Mouse (Mus musculus) MEL (cell line): ENCODE measurements around the gene Osbpl10.

Experiments used
- CTCF ChIP-seq, 3 experiments: IDR thresholded peaks in 2 of 3; conservative IDR thresholded peaks in 1 of 3; 2 replicates each; pipeline ENCODE4 v1.5.1; 2011 to 2012; ENCODE audit warnings: low read length in 3 of 3, low read depth in 2 of 3, mild to moderate bottlenecking in 2 of 3, improper control_type of control experiment in 1 of 3, inconsistent platforms in 1 of 3, mixed read lengths in 1 of 3, moderate library complexity in 1 of 3; ENCODE audit not compliant: control insufficient read depth in 1 of 3, insufficient read depth in 1 of 3, poor library complexity in 1 of 3, severe bottlenecking in 1 of 3
- E2F4 ChIP-seq: IDR thresholded peaks from 2 replicates; pipeline ENCODE4 v1.6.1; 2011; ENCODE audit warnings: low read depth, low read length, improper control_type of control experiment, borderline replicate concordance
- EP300 ChIP-seq, 2 experiments: IDR thresholded peaks; 2 replicates each; pipeline ENCODE4 v1.6.1; 2011; ENCODE audit warnings: improper control_type of control experiment in 2 of 2, low read length in 2 of 2, low read depth in 1 of 2, mild to moderate bottlenecking in 1 of 2
- ETS1 ChIP-seq: IDR thresholded peaks from 2 replicates; pipeline ENCODE4 v1.6.1; 2012; ENCODE audit warnings: low read depth, mild to moderate bottlenecking, inconsistent platforms, low read length, improper control_type of control experiment, moderate library complexity
- JUND ChIP-seq: IDR thresholded peaks from 2 replicates; pipeline ENCODE4 v1.6.1; 2011; ENCODE audit warnings: low read depth, mild to moderate bottlenecking, improper control_type of control experiment, low read length
- NELFE ChIP-seq: IDR thresholded peaks from 2 replicates; pipeline ENCODE4 v1.6.1; 2011; ENCODE audit warnings: low read depth, low read length, improper control_type of control experiment
- NRF1 ChIP-seq: IDR thresholded peaks from 2 replicates; pipeline ENCODE4 v1.6.1; 2014; ENCODE audit warnings: low read depth, mild to moderate bottlenecking, inconsistent platforms, low read length, improper control_type of control experiment, moderate library complexity; ENCODE audit not compliant: poor library complexity, insufficient read depth, severe bottlenecking
- POLR2A ChIP-seq, 2 experiments: IDR thresholded peaks; 2 replicates each; pipeline ENCODE4 v1.6.1; 2011 to 2012; ENCODE audit warnings: low read length in 2 of 2, mild to moderate bottlenecking in 2 of 2, control low read depth in 1 of 2, improper control_type of control experiment in 1 of 2, low read depth in 1 of 2, moderate library complexity in 1 of 2; ENCODE audit not compliant: control insufficient read depth in 1 of 2, insufficient read depth in 1 of 2, poor library complexity in 1 of 2
- RCOR1 ChIP-seq: IDR thresholded peaks from 2 replicates; pipeline ENCODE4 v1.6.1; 2012; ENCODE audit warnings: low read depth, mild to moderate bottlenecking, inconsistent platforms, low read length, improper control_type of control experiment
- SIN3A ChIP-seq: IDR thresholded peaks from 2 replicates; pipeline ENCODE4 v1.6.1; 2012; ENCODE audit warnings: low read length, improper control_type of control experiment, inconsistent platforms
- SMC3 ChIP-seq: IDR thresholded peaks from 2 replicates; pipeline ENCODE4 v1.6.1; 2011; ENCODE audit warnings: low read depth, low read length, improper control_type of control experiment
- TBP ChIP-seq: IDR thresholded peaks from 2 replicates; pipeline ENCODE4 v1.8.0; 2011; ENCODE audit warnings: low read depth, low read length, improper control_type of control experiment
- USF1 ChIP-seq: IDR thresholded peaks from 2 replicates; pipeline ENCODE4 v1.6.1; 2014; ENCODE audit warnings: low read depth, mild to moderate bottlenecking, inconsistent platforms, low read length, improper control_type of control experiment, moderate library complexity
- USF2 ChIP-seq, 2 experiments: IDR thresholded peaks; 2 replicates each; pipeline ENCODE4 v1.6.1; 2011 to 2012; ENCODE audit warnings: improper control_type of control experiment in 2 of 2, low read length in 2 of 2, borderline replicate concordance in 1 of 2, inconsistent platforms in 1 of 2, low read depth in 1 of 2, mild to moderate bottlenecking in 1 of 2; ENCODE audit not compliant: insufficient read depth in 1 of 2

GRCm38 (mm10) chr9:115200166-115200862, 221.9 kb downstream of the Osbpl10 start:
- TF ChIP-seq EP300 (IDR thresholded peaks at IDR 0.05; ENCODE audit: low read depth in 1 of 2, low read length in 2 of 2) (no peak), E2F4 (no peak), POLR2A (IDR thresholded peaks at IDR 0.05; ENCODE audit: control insufficient read depth in 1 of 2, insufficient read depth in 1 of 2, low read depth in 1 of 2, low read length in 2 of 2, poor library complexity in 1 of 2) (no peak), USF2 (IDR thresholded peaks at IDR 0.05; ENCODE audit: borderline replicate concordance in 1 of 2, insufficient read depth in 1 of 2, low read depth in 1 of 2, low read length in 2 of 2) (no peak), NRF1 (no peak), CTCF (IDR thresholded peaks at IDR 0.05 in 2 of 3, conservative IDR thresholded peaks at IDR 0.05 in 1 of 3; ENCODE audit: control insufficient read depth in 1 of 3, insufficient read depth in 1 of 3, low read depth in 2 of 3, low read length in 3 of 3, poor library complexity in 1 of 3, severe bottlenecking in 1 of 3) (no peak), SIN3A (no peak), USF1 (no peak), RCOR1 (no peak), SMC3 (no peak), JUND (no peak), ETS1 (no peak), NELFE (no peak), TBP (no peak)
